Mouse (Mus musculus) left cerebral cortex, postnatal 36 days (tissue): Measurements from ENCODE around the gene Mup4. TPM values are rescaled to one million over a fixed set of nuclear protein-coding genes. Genes with fewer than 3 reads are reported as not detected.
"Not testable (repeated sequence)": the region's sequence is repeated elsewhere in the genome, so short reads cannot be mapped to it uniquely, and the experiment has no call there.

ENCODE experiments used
- DNase-seq, 2 experiments: peaks; one replicate each; pipeline ENCODE4 v3.0.0; 2021 to 2022; ENCODE audit warnings: low spot score in 2 of 2, mixed read lengths in 1 of 2
- intact Hi-C: fragments of 180-260 bp; cut with DNase I; formaldehyde crosslinking; loops from one replicate; pipeline ENCODE4 v1.15.1; 2025
- total RNA-seq, 2 experiments: library from RNA; stranded (reverse); gene quantifications; 2 replicates each; pipeline ENCODE4 v1.2.3; 2021

Mup4 gene
- not detected for total RNA-seq

DNA sequence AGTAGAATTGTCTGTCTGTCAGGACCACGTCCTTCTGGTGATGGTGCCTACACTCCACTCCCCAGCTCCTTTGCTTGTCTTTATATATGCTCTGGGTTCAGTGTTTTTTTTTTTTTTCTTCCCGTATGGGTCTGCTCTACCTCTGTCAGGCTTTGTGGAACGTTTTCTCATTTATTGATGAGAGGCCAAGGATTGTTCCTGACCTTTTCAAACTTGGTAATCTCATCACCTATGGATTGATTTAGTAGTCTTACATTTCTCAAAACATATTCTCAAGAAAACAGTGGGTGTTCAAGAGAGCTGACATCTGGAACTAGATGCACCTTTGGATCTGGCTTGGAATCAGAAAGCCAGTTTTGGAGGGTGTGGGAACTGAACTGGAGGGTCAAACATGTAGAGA, at the start of gene Mup4:
Gene Mup4, minus strand, starts transcription at position 101 of the 400 bp plus-strand sequence.
- intact Hi-C loops: no loop called here
- DNase-seq: no peak

DNA sequence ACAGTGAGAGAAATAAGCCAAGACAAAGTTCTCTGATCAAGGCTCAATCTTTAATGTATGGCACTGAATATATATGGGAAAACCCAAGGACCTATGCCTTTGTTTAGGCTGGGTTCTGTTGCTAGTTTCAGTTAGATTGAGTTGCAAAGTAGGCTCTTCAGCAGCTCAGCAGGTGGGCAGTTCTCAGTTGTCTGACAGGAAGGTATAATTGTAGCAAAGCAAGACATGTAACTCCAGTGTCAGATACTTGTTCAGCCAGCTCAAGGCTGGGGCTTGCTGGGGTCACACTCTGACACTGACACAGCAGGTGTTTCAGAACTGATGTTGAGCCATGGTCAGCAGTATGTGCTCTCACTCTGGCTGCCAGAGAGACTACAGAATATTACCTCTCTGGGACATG, 37.4 kb upstream of the Mup4 start:
- intact Hi-C loops, DNase-seq: not testable (repeated sequence)

DNA sequence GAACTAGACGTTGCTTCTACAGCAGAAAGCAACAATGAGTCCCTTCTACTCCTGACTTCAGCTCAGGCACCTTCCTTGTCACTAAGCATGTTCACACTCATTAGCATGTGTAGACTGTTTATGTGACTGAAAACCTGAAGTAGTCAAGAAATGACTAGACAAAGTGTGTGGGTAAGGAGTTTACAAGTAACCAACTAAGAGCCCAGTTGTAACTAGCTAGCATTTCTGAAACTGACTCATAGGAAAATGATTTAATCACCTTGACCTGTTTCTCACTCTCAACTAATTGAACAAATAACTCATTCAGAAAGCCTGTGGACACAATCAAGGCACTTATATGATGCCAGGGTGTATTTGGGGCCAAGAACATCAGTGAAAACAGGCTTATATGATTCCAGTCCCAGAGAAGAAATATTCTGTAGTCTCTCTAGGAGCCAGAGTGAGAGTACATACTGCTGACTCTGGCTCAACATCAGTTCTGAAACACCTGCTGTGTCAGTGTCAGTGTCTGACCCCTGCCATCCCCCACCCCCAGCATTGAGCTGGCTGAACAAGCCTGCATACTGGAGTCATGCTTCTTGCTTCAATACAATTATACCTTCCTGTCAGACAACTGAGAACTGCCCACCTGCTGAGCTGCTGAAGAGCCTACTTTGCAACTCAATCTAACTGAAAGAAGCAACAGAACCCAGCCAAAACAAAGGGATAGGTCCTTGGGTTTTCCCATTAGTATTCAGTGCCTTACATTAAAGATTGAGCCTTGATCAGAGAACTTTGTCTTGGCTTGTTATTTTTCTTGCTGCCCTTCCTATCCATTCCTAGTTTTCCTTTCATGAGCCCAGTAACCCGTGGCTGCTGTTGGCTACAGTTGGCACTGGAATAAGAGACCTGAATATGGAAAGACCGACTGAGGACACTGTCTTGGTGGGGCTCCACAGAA, 3.2 kb upstream of the Mup4 start, which contains the start of gene Mup6:
Gene Mup6, plus strand, starts transcription at position 890 of the 940 bp plus-strand sequence.
- intact Hi-C loops: no loop called here

DNA sequence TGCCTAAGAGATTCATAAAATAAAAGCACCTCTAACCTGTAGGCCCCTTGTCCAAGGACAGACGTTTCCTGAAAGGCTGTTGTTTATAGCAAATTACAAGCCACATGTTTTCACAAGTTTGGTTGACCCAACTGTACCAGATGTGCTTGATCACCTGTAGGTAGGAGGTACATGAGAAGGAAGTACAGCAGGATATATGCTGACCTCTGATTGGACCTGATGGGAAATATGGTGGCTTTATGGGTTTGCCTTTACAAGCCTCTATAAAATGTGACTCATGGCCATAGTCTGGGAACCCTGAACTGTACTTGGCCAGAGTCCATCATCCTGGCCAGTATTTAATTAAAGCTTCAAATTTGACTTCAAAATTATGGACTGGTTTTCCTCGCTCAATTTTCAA, 23.0 kb downstream of the Mup4 start:
- DNase-seq: no peak
- intact Hi-C loops: no loop called here

More for the DNA sequence above, 3.2 kb upstream of the Mup4 start, which contains the start of gene Mup6:
- DNase-seq: no peak

DNA sequence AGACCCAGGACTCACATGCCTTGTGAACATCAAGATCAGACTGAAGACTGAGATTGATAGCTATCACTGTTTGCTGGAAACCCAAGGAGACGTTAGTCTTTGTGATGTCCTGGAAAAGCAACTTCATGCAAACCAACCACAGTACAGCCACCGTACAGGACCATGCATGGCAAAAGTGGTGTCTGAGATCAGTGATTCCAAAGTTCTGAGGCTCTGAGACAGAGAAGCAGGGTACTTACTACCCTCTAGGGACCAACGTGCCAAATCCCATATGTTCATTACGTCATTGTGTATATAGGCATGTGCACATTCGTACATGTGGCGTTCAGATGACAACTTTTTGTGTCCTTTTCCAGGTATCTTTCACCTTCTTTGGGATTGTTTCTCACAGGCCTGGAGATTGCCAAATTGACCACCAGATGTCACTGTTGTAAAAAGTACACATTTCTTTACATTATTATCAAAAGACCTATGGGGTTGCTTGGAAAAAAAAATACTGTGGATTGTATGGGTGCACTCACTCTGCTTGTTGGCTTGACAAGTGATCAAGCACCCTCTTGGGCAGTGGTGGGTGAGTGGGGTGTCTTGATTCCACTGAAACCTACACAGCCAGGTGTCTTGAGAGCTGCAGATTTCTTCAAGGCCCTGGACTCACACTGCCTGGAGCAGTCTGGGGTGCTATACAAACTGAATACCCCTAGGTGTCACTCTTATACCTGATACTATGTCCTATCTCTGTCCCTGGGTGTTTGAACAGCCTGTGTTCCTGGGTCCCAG, 27.8 kb downstream of the Mup4 start:
- intact Hi-C loops: no loop called here
- DNase-seq: peak in 1 of 2 experiments; percentile 6

- DNase-seq: peak; percentile 41 to 62
- intact Hi-C loops: loop anchor here (2.0 to 5.0 kb wide), 2 partner anchors 144 to 571 kb away; no protein-coding TSS in a partner anchor
Observed at GRCm38 (mm10) chr4:59928347-59928746, 32.2 kb downstream of the Mup4 start.

GRCm38 (mm10) chr4:59927666-59928065, 32.8 kb downstream of the Mup4 start:
- no peak for DNase-seq
- intact Hi-C loops: loop anchor here (2.0 to 5.0 kb wide), 2 partner anchors 143 to 570 kb away; no protein-coding TSS in a partner anchor

- DNase-seq: no peak
- intact Hi-C loops: loop anchor here (5.0 kb wide), 1 partner anchor 568 kb away; no protein-coding TSS in a partner anchor
Observed at GRCm38 (mm10) chr4:59925082-59925481, 35.4 kb downstream of the Mup4 start.

GRCm38 (mm10) chr4:59917966-59918365, 42.5 kb downstream of the Mup4 start:
- intact Hi-C loops: no loop called here
- no peak for DNase-seq

DNA sequence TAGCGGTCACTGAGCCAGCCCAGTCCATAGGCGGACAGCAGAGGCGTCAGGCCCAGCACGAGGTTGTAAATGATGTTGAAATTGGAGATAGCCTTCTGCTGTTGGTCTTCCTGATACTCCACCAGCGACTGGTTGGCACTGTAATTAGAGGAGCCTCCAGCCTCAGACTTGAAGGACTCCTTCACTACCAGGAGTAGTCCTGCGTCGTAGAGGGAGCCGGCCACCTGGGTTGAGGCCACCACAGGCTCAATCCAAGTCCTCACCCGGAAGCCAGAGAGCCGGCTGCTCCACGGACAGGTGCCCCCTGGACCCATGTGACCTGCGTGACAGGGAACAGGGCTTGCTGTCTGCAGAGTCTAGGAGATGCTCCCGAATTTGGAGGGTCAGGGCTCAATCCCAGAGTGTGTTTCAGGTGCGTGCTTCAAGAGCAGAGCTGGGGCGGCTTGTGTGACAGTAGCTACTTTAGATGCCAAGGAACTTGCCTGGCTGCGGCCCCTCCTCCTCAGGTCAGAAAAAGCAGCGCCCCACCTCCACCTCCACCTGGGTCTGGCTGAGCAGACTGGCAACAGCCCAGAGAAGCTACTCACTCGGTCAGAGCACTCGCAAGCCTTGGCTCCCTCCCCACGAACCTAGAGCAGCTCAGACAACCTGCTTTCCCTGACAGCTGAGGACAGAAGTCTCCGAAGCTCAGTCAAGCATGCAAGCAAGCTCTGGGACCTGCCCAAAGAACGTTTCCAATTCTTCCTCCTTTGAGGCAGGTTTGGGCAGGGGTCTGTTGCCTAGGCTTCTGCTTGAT, 45.7 kb downstream of the Mup4 start, which contains the start of gene Slc46a2:
Gene Slc46a2, minus strand, starts transcription at position 449 of the 796 bp plus-strand sequence.
- intact Hi-C loops: no loop called here
- DNase-seq: no peak

DNA sequence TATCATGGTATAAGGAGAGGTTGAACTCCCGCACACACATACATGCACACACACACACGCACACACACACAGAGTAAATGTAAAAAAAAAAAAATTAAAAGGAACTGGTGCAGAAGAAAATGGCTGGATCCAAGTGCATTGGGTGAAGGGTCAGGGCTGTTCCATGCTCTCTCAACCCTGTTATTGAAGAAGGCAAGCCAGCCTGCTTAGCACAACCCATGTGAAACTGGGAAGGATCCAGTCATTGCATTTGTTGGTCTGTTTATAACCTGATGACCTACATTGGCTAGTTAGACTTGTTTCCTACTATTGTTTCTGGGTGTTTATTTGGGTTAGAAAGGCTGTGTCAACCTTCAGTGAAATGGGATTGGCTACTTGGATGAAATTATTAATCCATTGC, 51.7 kb downstream of the Mup4 start:
- intact Hi-C loops: no loop called here
- DNase-seq: no peak

GRCm38 (mm10) chr4:59907657-59908230, 52.8 kb downstream of the Mup4 start:
- DNase-seq: no peak
- intact Hi-C loops: no loop called here

DNA sequence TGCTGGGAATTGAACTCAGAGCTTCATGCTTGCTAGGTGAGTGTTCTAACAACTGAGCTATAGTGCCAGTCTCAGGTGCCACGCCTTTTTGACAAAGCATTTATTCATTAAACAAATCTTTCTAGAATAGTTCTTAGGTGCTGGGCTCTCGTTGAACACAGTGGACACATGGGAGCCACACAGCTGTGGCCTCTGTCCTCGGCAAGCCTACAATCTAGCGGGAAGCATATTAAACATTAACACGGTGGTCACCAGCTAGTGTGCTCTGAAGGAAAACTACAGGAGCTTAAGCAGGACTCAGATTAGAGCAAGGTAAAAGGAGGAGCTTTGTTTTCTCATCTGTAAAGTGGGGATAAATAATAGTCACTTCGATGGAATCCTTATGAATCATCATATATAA, 53.4 kb downstream of the Mup4 start:
- intact Hi-C loops: no loop called here
- no peak for DNase-seq

Other genes starting within 250 kb of the Mup4 start
- 10 to 100 TPM; 21.3 to 23.5 TPM for gene Inip, start 159.1 kb downstream of the Mup4 start, total RNA-seq
- 10 to 100 TPM; 31.8 to 33.8 TPM for gene Snx30, start 154.9 kb downstream of the Mup4 start, total RNA-seq
- gene Slc46a2, start 45.7 kb downstream of the Mup4 start, total RNA-seq: not detected
- not detected for gene Mup6, start 3.6 kb upstream of the Mup4 start, total RNA-seq
- gene Mup7, start 109.8 kb upstream of the Mup4 start, total RNA-seq: not detected
- not detected for gene Mup2, start 193.6 kb upstream of the Mup4 start, total RNA-seq